Mouse (Mus musculus) thymus, adult 2 months (tissue): ENCODE measurements at regions not wholly inside any gene's neighbourhood (a gene's known extent, or its start where the extent isn't known, plus 50 kb on each side); places are given as distances from the start of the nearest gene placed in this dataset.

Experiments
- CTCF ChIP-seq: fragments of 200-500 bp; IDR thresholded peaks from 2 replicates; pipeline ENCODE4 v1.5.1; 2012; ENCODE audit warnings: mild to moderate bottlenecking, control low read depth, low read length, moderate library complexity, borderline replicate concordance; ENCODE audit not compliant: control insufficient read depth, poor library complexity, insufficient read depth; ENCODE audit errors: extremely low read depth
- POLR2A ChIP-seq: fragments of 200-500 bp; IDR thresholded peaks from 2 replicates; pipeline ENCODE4 v1.6.1; 2012; ENCODE audit warnings: mild to moderate bottlenecking, low read length, control low read depth, moderate library complexity; ENCODE audit not compliant: control insufficient read depth, poor library complexity, insufficient read depth; ENCODE audit errors: extremely low read depth

DNA sequence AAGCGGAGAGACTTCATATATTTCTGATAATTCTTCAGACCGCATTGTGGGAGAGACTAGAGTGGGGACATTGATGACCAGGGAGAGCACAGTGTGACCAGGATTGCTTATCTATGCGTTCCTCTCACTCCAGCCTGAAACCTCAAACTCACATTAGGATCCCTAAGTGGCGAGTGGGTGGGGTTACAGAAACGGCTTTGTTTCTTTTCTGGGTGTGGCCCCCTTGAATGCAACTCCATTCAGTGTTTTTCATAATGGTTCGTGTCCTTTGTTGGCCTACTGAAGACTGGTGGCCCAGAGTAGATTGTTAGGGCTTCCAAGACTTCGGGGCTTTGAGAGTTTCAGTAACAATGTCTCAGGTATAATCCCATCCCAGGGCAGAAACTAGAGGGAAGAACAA, 1512.1 kb downstream of the Slc22a22 start:
- no peak for TF ChIP-seq CTCF
- TF ChIP-seq POLR2A: no peak
